Mouse (Mus musculus) cerebellum, postnatal 25 days (tissue): ENCODE data around the gene Fbxw25.
A peak's percentile ranks its signal among the peaks of the same experiment; 100 is the strongest.
"Not testable (repeated sequence)": the region's sequence is repeated elsewhere in the genome, so short reads cannot be mapped to it uniquely, and the experiment has no call there.

Source experiments
- DNase-seq, 2 experiments: peaks; one replicate each; pipeline ENCODE4 v3.0.0; 2021; ENCODE audit warnings: mixed read lengths in 2 of 2

Gene Fbxw25

DNA sequence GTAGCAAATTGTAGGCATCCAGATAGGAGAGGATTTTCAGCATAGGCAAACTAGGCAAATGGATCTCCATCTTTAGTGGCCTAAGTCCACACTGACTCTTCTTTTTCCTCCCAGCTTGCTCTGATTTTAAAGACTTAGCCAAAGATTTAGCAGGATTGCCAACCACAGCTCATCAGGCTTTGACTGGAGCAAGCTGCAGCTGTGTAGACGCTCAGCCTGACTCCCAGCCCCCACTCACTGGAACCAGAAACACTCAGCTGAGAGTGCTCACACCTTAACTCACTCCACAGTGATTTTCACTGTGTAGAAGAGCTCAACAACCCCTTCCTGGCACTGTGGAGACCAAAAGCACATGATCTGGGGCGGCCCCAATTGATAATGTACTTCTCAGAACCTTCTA lies at the start of gene Fbxw25:
Fbxw25 (minus strand) TSS at position 101 of the 400 bp plus-strand sequence.
- not testable (repeated sequence) for DNase-seq

DNA sequence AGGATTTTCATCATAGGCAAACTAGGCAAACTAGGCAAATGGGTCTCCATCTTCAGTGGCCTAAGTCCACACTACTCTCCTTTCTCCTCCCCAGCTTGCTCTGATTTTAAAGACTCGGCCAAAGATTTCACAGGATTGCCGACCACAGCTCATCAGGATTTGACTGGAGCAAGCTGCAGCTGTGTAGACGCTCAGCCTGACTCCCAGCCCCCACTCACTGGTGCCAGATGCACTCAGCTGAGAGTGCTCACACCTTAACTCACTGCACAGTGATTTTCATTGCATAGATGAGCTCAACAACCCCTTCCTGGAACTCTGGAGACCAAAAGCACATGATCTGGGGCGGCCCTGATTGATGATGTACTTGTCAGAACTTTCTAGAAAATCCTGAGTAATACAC lies 38.1 kb upstream of the Fbxw25 start, which contains the start of gene Fbxw18:
Fbxw18 (minus strand) TSS at position 101 of the 400 bp plus-strand sequence.
- DNase-seq, result not testable (repeated sequence)

DNA sequence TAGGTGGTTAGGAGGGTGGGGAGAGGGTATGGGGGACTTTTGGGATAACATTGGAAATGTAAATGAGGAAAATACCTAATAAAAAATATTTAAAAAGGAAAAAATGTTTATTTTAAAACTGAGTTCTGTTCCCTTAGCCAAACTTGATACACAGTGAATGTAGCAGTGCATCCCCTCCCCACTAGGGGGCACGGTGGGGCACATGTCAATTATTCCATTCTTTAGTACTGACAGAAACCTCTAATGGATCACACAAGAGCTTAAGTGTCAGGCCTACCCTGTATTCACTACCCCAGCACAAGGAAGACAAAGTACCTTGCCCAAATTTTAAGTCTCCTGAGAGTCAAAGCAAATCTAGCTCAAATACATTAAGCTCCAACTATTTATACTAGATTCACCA lies 20.8 kb upstream of the Fbxw25 start:
- peak; percentile 38 to 66 for DNase-seq

DNA sequence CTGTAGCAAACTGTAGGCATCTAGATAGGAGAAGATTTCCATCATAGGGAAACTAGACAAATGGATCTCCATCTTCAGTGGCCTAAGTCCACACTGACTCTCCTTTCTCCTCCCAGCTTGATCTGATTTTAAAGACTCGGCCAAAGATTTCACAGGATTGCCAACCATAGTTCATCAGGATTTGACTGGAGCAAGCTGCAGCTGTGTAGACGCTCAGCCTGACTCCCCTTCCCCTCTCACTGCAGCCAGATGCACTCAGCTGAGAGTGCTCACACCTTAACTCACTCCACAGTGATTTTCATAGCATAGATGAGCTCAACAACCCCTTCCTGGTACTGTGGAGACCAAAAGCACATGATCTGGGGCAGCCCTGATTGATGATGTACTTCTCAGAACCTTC lies 38.5 kb downstream of the Fbxw25 start, which contains the start of gene Fbxw24:
Fbxw24 (minus strand) TSS at position 101 of the 400 bp plus-strand sequence.
- DNase-seq, result not testable (repeated sequence)

DNA sequence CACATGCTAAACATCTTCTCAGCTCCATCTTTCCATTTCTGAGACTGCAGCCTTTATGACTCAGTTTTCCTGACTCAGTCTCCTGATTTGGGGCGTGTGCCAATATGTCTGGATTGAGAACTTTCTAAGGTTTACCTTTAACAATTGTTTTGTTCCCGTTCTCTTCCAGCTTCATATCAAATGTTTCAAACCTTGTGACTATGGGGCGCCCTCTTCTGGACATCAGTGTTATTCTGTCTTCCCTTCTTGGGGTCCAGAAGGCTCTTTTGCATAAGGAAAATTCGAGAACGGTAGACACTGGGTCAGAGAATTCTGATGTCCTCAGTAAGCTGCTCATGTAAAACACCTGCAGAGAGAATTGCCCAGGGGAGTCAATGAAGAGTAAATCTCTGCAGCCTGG lies 57.6 kb downstream of the Fbxw25 start:
- DNase-seq, result peak in 1 of 2 experiments; percentile 27

DNA sequence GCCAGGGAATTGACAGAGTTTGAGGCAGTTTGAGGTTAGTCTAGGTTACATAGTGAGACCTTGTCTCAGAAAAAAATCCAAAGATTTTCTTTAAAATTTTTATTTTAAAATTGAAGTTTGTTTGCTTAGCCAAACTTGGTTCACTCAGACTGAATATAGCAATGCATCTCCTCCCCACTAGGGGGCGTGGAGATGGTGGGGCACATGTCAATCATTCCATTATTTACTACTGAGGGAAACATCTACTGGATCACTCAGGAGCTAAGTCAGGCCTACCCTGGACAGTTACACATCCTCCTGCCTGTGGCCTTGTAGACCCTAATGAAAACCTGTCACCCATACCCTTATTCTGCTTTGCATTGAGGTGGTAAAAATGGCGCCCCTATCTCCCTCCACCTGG lies 62.3 kb downstream of the Fbxw25 start:
- DNase-seq, result not testable (repeated sequence)

DNA sequence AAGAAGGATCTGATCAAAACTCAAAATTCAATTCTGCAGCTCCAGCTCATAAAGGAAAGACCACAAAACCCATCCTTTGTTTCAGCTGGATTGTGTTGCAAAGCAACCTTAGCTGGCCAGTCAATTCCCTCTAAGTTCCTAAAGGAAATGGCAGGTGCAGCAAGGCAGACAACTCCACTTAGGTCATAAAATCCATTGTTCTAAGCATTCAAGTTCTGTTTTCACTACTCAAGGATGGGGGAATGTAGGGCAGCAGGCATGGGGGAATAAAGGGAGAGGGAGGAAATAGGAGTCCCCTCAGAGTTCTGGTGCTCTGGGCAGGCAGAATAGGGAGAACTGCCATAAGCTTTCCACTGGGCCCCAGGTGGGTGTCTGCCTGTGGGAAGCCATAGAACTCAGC lies 67.2 kb downstream of the Fbxw25 start:
- no peak for DNase-seq
